Mouse (Mus musculus) thymus, adult 2 months (tissue): ENCODE measurements around the gene Fhit.

Experiments used
- CTCF ChIP-seq: fragments of 200-500 bp; IDR thresholded peaks from 2 replicates; pipeline ENCODE4 v1.5.1; 2012; ENCODE audit warnings: mild to moderate bottlenecking, control low read depth, low read length, moderate library complexity, borderline replicate concordance; ENCODE audit not compliant: control insufficient read depth, poor library complexity, insufficient read depth; ENCODE audit errors: extremely low read depth
- POLR2A ChIP-seq: fragments of 200-500 bp; IDR thresholded peaks from 2 replicates; pipeline ENCODE4 v1.6.1; 2012; ENCODE audit warnings: mild to moderate bottlenecking, low read length, control low read depth, moderate library complexity; ENCODE audit not compliant: control insufficient read depth, poor library complexity, insufficient read depth; ENCODE audit errors: extremely low read depth

DNA sequence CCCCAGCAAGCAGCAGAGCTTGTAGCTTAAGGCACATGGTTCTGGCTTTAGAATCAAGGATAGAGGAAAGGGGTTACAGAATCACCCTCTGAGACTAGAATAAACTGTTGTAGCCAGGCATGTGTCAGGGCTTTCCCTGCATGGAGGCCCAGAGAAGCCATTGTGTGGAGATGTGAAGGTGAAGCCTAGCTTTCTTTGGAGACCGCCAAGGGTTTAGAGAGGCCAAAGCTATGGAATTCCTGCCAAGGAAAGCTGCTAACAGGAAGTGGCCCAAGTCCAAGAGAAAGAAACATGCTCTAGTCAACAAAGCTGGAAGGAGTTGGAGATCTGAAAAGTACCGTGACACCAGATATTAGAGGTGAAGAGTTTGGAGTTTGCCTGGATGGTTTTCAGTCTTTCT is 1262.3 kb downstream of the Fhit start:
- TF ChIP-seq POLR2A (no peak), CTCF (no peak)
